Mouse (Mus musculus) adrenal gland, adult 10 weeks (tissue): ENCODE measurements around the gene Uqcr10. TPM values are rescaled to one million over a fixed set of nuclear protein-coding genes. Genes with fewer than 3 reads are reported as not detected.

Source experiments
- polyA plus RNA-seq: library from polyadenylated mRNA; stranded (reverse); fragments of 350-450 nt; fragmentation: Illumina TruSeq; extraction: RNeasy Lipid Tissue Mini Kit (QIAGEN cat#74804); gene quantifications from one replicate; pipeline ENCODE4 v1.2.3, GENCODE M21; 2014; ENCODE audit warnings: low read depth, low replicate concordance

Uqcr10 gene
- polyA plus RNA-seq = 38.8 TPM

DNA sequence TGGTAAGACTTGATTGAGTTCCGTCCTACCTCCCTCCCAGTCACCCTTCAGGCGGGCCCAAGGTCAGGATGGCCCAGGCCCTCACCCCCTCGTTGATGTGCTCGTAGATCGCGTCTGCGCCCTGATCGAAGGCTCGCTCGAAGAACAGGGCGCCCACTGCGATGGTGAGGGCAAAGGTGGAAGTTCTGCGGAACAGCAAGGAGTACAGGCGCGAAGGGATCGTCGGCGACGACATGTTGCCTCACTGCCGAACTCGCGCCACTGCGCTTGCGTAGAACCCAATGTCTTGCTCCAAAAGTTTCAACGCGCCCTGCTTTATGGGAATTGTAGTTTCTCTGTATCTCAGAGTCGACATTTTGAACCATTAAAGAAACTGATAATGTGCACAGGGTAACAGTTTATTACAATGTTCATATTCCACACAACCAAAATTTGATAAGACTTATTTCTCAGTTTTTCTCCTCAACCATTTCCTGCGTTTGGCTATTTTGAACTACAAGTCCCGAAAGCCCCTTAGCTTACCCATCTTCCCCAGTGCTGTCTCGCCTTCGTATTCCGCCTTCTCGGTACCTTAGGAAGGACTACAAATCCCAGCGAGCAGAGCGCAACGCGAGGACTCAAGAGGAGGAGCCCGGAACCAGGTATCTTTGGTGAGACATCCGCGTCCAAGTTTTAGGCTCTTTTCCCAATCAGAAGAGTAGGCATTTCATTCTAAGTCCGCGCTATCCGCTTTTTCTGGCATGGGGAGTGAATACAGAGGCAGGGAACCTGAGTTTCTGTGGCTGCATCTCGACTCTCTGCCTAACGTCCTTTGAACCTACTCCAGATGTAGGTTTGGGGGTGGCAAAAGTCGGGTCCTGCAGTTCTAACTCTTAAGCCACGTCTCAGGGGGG, at the start of gene Uqcr10, which contains the start of gene Zmat5:
Gene Uqcr10 (minus strand): TSS at position 271 of the 893 bp plus-strand sequence.
Gene Zmat5 (plus strand): TSS at position 607 of the 893 bp plus-strand sequence.

DNA sequence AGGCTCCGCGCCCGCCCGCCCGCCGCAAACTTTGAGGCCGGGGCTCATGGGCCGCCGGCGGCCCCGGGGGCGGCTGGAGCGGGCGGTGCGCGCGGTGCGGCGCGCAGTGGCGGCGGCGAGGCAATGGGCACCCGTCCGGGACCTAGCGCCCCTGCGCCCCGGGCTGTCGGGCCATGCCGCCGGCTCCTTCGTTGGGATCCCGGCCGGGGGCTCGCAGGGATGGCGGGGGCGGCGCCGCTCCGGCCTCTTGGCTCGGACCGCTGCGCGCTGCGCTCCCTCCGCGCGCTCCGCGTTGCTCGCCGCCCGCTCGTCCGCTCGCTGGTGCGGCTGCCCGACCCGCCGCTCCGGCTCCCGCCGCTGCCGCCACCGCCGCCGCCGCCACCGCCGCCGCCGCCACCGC, 42.6 kb upstream of the Uqcr10 start, which contains the start of gene Cabp7:
Gene Cabp7 (minus strand): TSS at position 46 of the 400 bp plus-strand sequence.

Other genes starting within 250 kb of the Uqcr10 start
- gene Mtmr3, start 109.5 kb downstream of the Uqcr10 start, polyA plus RNA-seq = 18.8 TPM
- gene Gm11032, start 84.3 kb downstream of the Uqcr10 start, polyA plus RNA-seq = not detected
- gene Ascc2, start 66.6 kb downstream of the Uqcr10 start, polyA plus RNA-seq = 22.0 TPM
- not detected for gene Zmat5, start 336 bp upstream of the Uqcr10 start, polyA plus RNA-seq
- gene Cabp7, start 42.4 kb upstream of the Uqcr10 start, polyA plus RNA-seq = not detected
- gene Nf2, start 145.2 kb upstream of the Uqcr10 start, polyA plus RNA-seq = 217 TPM
- 25.3 TPM for gene Nipsnap1, start 169.6 kb upstream of the Uqcr10 start, polyA plus RNA-seq
- 8.7 TPM for gene Thoc5, start 191.0 kb upstream of the Uqcr10 start, polyA plus RNA-seq
- 1.1 TPM for gene Nefh, start 243.7 kb upstream of the Uqcr10 start, polyA plus RNA-seq